Mouse (Mus musculus): ENCODE results near the gene Map6d1. TPM values are rescaled to one million over a fixed set of nuclear protein-coding genes. Genes with fewer than 3 reads are reported as not detected.

The Map6d1 gene
- 10 to 100 TPM in 1 of 2 experiments, 1 to 10 TPM in 1; 1.1 to 10.2 TPM for total RNA-seq (2021)
- polyA plus RNA-seq (2012; rRNA removed): 7.8 and 11.2 TPM in 2 replicates
- long read RNA-seq: 0 reads

GRCm38 (mm10) chr16:20240468-20241414 is at the start of gene Map6d1:
Gene Map6d1 (minus strand): TSS chr16:20241358.
- peak; percentile 77 for DNase-seq

GRCm38 (mm10) chr16:20280238-20280637 is 39.1 kb upstream of the Map6d1 start:
- no peak for DNase-seq

GRCm38 (mm10) chr16:20279395-20279794 is 38.2 kb upstream of the Map6d1 start:
- DNase-seq: no peak

- no peak for DNase-seq
These were observed 31.8 kb upstream of the Map6d1 start for GRCm38 (mm10) chr16:20272994-20273393.

- no peak for DNase-seq
These were observed 30.2 kb upstream of the Map6d1 start for GRCm38 (mm10) chr16:20271339-20271738.

- DNase-seq: no peak
These were observed 23.9 kb upstream of the Map6d1 start for GRCm38 (mm10) chr16:20265089-20265488.

- DNase-seq: no peak
These were observed 16.8 kb upstream of the Map6d1 start for GRCm38 (mm10) chr16:20257926-20258325.

GRCm38 (mm10) chr16:20248442-20249174 is 7.5 kb upstream of the Map6d1 start:
- no peak for DNase-seq

GRCm38 (mm10) chr16:20247103-20247502 is 5.9 kb upstream of the Map6d1 start:
- DNase-seq: no peak

GRCm38 (mm10) chr16:20238646-20239045 is 2.5 kb downstream of the Map6d1 start:
- DNase-seq: no peak

GRCm38 (mm10) chr16:20237426-20237825 is 3.7 kb downstream of the Map6d1 start:
- peak; percentile 81 for DNase-seq

GRCm38 (mm10) chr16:20234406-20234805 is 6.8 kb downstream of the Map6d1 start:
- DNase-seq: no peak

- DNase-seq: no peak
These were observed 13.0 kb downstream of the Map6d1 start for GRCm38 (mm10) chr16:20228167-20228566.

GRCm38 (mm10) chr16:20227504-20227903 is 13.7 kb downstream of the Map6d1 start:
- DNase-seq: no peak

- DNase-seq: no peak
These were observed 14.5 kb downstream of the Map6d1 start for GRCm38 (mm10) chr16:20226676-20227075.

- no peak for DNase-seq
These were observed 18.4 kb downstream of the Map6d1 start for GRCm38 (mm10) chr16:20222726-20223125.

- peak; percentile 57 for DNase-seq
These were observed 27.4 kb downstream of the Map6d1 start for GRCm38 (mm10) chr16:20213591-20214226.

GRCm38 (mm10) chr16:20199501-20200201 is 41.5 kb downstream of the Map6d1 start:
- DNase-seq: no peak

GRCm38 (mm10) chr16:20196962-20197361 is 44.2 kb downstream of the Map6d1 start:
- no peak for DNase-seq

GRCm38 (mm10) chr16:20195546-20195945 is 45.6 kb downstream of the Map6d1 start:
- DNase-seq: peak; percentile 24

GRCm38 (mm10) chr16:20192043-20192442 is 49.1 kb downstream of the Map6d1 start:
- peak; percentile 17 for DNase-seq

All from adrenal gland, adult 2 months (tissue).